Mouse (Mus musculus) spleen, adult 12 weeks (tissue): ENCODE measurements at regions not wholly inside any gene's neighbourhood (a gene's known extent, or its start where the extent isn't known, plus 50 kb on each side); places are given as distances from the start of the nearest gene placed in this dataset.

Experiments used
- DNase-seq: peaks from one replicate; pipeline ENCODE4 v3.0.0; 2022; ENCODE audit warnings: low spot score

GRCm38 (mm10) chr3:41177124-41177523 lies 94.3 kb upstream of the Pgrmc2 start:
- DNase-seq: no peak

DNA sequence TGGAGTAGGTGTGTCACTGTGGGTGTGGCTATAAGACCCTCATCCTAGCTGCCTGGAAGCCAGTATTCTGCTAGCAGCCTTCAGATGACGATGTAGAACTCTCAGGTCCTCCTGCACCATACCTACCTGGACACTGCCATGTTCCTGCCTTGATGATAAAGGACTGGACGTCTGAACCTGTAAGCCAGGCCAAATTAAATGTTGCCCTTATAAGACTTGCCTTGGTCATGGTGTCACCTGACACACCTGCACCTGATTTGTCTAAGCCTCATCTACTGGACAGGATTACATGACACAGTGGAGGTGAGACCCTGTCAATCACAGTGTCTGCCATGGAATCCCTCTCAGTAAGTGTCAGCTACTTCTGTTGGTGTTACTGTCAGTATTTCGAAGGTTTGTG lies 92.5 kb upstream of the Pgrmc2 start:
- DNase-seq: no peak

- DNase-seq: no peak
Measured at GRCm38 (mm10) chr3:41173561-41173960, 90.7 kb upstream of the Pgrmc2 start.

DNA sequence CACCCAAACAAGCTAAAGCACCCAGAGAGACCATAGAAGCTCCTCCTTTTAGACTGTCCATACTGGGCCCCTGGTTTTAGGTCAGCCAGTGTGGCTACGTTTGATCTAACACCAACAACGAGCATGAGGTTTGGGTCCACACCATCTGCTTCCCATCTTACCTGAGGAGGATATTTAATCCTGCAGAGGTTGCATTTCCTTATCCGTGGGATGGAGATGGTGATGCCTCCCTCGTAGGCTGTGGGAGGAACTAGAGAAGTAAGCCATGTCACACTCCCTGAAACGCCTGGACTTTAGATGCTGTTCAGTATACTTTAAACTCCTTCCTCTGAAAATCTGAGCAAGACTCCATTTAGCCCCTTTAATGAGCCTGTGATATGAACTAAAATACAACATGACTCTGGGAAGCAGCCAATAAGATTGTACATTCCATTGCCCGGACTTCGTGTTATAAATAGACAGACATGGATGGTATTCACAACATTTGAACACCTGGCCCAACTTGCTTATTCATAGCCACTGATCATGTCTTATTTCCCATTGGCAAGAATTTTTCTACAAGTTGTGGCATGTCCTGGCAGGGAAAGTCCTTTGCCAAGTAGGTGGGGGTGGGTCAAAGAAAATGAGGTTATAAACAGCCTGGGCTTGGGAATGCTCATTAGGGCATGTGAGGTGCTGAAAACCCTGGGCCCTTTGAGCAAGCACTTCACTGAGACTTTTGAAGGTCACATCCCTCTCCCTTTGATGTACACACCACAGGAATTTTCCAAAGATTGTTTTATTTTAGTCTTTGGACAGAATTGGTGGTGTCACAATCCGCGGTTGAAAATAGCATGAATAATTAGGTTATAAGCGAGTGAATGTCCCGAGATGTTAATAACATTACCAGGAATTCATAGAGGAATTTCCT lies 89.7 kb upstream of the Pgrmc2 start:
- no peak for DNase-seq

DNA sequence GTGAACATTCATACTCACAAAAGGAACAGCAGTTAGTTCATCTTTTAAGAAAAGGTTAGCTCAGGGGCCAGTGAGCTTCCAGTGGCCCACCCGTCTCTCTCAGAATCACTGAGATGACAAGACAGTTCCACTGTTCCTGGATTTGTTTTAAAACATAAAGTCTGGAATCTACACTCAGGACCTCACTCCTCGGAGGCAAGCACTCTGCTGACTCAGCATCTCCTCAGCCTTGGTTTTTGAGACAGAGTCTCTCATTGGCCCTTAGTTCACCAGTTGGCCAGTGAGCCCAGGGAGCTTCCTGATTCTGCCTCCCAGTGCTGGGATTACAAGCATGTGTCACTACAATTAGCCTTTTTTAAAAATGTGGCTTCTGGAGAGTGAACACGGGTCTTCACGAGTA lies 88.9 kb upstream of the Pgrmc2 start:
- DNase-seq: no peak

DNA sequence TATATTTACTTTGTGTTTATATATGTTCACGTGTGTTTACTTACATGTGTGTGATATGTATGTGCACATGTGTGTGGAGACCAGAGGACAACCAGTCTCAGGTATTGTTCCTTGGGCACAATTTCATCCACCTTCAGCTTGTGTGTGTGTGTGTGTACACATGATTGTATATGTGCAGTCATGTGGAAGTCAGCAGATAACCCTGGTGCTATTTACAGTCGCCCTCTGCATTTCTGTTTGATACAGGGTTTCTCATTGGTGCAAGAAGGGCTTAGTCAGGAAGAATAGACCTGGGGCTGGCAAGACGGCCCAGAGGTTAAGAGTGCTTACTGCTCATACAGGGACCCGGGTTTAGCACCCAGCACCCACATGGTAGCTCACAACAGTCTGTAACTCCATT lies 88.5 kb upstream of the Pgrmc2 start:
- DNase-seq: no peak

GRCm38 (mm10) chr3:41170566-41170965 lies 87.7 kb upstream of the Pgrmc2 start:
- DNase-seq: no peak

- peak; percentile 70 for DNase-seq
Measured at GRCm38 (mm10) chr3:41169430-41169829, 86.6 kb upstream of the Pgrmc2 start.

DNA sequence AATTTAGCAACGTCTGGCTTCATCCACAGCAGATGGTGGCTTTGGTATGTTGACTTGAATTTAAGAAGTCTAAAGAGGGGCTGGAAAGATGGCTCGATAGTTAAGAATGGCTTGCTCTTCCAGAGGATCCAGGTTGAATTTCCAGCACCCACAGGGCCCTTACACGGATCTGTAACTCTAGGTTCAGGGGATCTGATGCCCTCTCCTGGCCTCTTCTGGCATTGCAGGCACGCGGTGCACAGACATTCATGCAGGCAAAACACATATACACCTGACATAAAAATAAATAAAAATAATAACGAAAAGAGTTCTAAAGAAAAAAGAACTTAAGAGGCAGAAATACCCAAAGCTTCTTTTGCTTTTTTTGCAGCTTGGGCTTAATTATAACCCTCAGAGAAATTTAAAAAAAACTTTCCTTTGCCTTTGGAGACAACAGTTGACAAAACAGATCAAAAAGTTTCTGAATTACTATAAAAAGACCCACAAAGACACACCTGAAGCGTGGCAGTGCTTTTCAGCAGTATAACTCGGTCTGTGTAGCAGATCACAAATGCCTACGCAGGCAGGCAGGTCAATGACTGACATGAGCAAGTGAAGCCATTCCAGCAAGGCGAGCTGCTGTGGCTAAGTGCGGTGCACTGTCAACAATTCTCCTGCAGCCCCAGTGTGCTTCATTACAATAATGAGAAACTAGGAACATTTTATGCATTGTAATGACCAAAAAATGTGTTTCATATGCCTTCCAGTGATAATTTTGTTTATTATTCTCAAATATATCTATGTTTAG lies 85.5 kb upstream of the Pgrmc2 start:
- no peak for DNase-seq

DNA sequence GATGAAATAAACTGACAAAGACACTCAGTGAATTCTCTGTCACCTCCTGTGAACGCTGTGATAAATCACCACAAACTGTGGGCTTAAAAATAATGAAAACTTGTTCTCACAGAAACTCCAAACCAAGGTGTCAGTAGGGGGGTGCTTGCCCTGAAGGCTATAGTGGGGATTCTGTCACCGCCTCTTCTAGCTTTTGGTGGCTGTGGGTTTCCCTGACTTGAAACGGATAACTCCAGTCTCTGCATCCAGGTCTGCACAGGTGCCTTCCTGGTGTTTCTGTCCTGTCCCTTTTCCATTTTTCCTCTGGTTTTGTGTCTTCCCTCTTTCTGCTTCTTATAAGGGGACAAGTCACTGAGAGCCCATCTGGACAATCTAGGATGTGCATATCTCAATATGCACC lies 84.6 kb upstream of the Pgrmc2 start:
- DNase-seq: no peak

- DNase-seq: no peak
Measured at GRCm38 (mm10) chr3:41164736-41165135, 81.9 kb upstream of the Pgrmc2 start.

DNA sequence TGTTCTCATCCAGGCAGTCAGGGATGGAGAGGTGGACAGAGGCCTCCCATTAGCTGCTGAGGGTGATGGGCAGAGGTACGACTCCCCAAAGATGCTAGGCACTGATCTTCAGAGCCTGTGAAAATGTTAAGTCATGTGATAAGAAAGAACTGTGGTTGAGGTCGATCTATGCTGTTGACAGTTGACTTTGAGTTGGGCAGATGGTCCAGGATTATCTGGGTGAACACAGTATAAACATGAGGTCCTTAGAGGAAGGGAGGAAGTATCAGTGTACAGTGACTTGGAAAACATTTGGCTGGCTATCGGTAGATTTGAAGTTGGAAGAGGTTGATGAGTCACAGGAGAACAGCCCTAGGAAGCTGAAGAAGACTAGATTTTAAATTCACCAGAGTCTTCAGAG lies 80.9 kb upstream of the Pgrmc2 start:
- no peak for DNase-seq

GRCm38 (mm10) chr3:41162514-41162913 lies 79.7 kb upstream of the Pgrmc2 start:
- DNase-seq: no peak

- DNase-seq: no peak
Measured at GRCm38 (mm10) chr3:41160648-41161047, 77.8 kb upstream of the Pgrmc2 start.

GRCm38 (mm10) chr3:41158314-41158973 lies 75.6 kb upstream of the Pgrmc2 start:
- DNase-seq: no peak

DNA sequence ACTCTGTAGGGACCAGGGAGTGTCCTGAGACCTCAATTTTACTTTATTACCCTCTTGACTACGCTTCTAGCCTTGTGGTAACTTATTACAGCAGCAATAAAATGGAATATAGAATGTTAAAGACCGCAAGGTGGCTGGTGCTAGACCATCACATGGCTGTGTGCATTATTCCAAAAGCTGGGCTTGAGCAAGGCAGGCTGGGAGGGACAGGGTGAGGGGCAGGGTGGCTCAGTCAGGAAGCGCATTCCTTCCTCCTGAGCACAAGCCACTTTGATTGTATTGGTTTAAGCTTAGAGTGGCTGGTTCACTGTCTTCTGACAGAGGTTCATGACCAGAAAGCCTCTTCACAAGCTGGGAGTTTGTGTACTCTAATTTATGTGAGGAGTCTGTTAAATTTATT lies 74.6 kb upstream of the Pgrmc2 start:
- no peak for DNase-seq

DNA sequence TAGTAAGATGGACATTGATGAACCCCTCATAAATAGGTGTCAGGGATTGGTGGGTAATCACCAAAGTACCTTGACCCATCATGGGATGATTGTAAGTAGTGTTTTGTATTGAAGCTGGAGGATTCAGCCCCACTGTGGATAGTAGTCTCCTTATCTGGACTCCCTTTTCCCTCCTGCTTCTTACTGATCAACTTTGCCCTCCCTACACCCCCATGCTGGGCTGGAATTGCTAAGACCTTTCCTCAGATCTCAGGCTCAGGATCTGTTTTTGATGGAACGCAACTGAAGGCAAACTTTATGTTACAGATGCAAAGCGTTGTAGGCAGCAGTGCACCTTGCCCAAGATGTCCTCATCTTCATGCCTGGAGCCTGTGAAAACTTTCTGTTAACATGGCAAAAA lies 73.7 kb upstream of the Pgrmc2 start:
- no peak for DNase-seq

GRCm38 (mm10) chr3:41155132-41155760 lies 72.4 kb upstream of the Pgrmc2 start:
- peak; percentile 36 for DNase-seq

DNA sequence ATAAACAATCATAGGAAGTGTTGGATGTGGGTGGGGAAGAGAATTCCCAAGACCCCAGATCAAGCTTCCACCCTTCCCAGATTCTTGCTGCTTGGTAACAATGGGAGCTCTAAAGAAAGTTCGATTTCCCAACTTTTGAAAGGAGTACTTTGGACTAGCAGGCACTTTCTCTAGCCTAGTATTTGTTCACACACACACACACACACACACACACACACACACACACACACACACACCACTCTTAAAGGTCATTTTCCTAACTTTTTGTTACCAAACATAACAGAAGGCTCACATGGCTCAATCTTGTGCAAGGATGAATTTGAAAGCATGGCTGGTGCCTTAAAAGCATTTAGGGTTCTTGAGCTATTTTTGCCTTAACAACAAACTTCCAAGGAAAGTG lies 71.6 kb upstream of the Pgrmc2 start:
- no peak for DNase-seq

GRCm38 (mm10) chr3:41151989-41152388 lies 69.1 kb upstream of the Pgrmc2 start:
- DNase-seq: no peak

DNA sequence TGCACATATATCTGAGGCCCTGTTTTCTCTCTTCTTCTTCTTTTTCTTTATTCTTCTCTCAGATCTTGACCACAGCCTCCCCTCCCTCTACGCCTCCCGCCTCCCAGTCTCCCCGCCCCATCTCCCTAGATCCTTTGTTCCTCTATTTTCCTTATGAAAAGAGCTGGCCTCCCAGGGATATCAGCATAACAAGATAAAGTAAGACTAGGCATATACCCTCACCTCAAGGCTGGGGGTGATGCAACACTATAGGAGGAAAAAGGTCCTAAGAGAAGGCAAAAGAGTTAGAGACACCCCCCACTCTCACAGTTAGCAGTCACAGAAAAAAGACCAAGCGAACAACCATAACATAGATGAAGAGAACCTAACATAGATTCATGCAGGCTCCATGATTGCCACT lies 57.5 kb upstream of the Pgrmc2 start:
- DNase-seq: no peak

GRCm38 (mm10) chr3:41137931-41138330 lies 55.1 kb upstream of the Pgrmc2 start:
- no peak for DNase-seq
